In the genomic region with DNA sequence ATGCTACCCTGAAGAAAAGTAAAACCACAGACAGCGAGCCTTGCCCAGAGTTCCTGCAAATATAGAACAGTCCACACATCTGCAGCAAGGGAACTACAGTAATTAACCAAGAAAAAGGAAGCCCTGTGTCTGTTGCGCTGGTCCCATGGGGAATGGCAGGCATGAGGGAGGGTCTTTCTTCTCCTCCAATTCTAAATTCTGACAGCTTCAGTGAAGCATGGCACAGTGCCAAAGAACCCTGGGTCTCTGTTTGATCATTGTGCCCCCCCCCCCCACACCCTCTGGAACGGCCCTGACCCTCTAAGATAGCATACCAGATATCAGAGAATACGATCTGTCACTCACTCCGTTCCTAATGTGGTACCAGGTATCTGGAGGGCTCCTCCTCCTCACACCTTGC, we compare ENCODE assay signal across 18 mouse cellular contexts. TPM values are rescaled to one million over a fixed set of nuclear protein-coding genes. Genes with fewer than 3 reads are reported as not detected.
A peak's percentile ranks its signal among the peaks of the same experiment; 100 is the strongest.
DNase-seq lines count a peak whose midpoint lies in the region; ATAC-seq lines count a peak whose summit lies in the region.
"Had no signal": no experiment of that assay in that cellular context is flagged by ENCODE, and none has a peak within 500 bp of the region (broad histone marks: within the 10 kb centered on the region; RNA-seq: fewer than 3 reads in every experiment).

No protein-coding gene starts in this region.

- ATAC-seq in hindbrain, embryonic 13.5 days (ENCODE audit: low FRiP score) = no peak
- ATAC-seq in hindbrain, embryonic 11.5 days (ENCODE audit: low FRiP score) = no peak
- no peak for ATAC-seq in midbrain, embryonic 11.5 days (ENCODE audit: low FRiP score)
- ATAC-seq in midbrain, embryonic 15.5 days (replicated peaks) = no peak
- no peak for ATAC-seq in embryonic facial prominence, embryonic 13.5 days (ENCODE audit: insufficient number of reproducible peaks, insufficient read depth, low FRiP score, low TSS enrichment, low read depth)
- no peak for ATAC-seq in liver, embryonic 12.5 days
- no peak for ATAC-seq in megakaryocyte-erythroid progenitor cell, adult 5-6 weeks (replicated peaks; ENCODE audit: low FRiP score, low TSS enrichment, poor library complexity, severe bottlenecking)
- ATAC-seq: CD4-positive, CD25-positive, alpha-beta regulatory T cell, adult 4 months; Patski had no signal

- H3K4me3 ChIP-seq in hindbrain, embryonic 13.5 days = no peak overlapping the region
- no peak overlapping the region for H3K4me3 ChIP-seq in hindbrain, embryonic 11.5 days (ENCODE audit: low read depth, low read length)
- no peak overlapping the region for H3K4me3 ChIP-seq in midbrain, embryonic 11.5 days (ENCODE audit: low read depth, low read length)
- H3K4me3 ChIP-seq in midbrain, embryonic 15.5 days = no peak overlapping the region
- H3K4me3 ChIP-seq in embryonic facial prominence, embryonic 13.5 days = no peak overlapping the region
- H3K4me3 ChIP-seq in liver, embryonic 12.5 days = peak overlapping the region; percentile 90
- H3K4me3 ChIP-seq: heart, embryonic 15.5 days; myocyte had no signal

- 27% methylated on average over 5 of the region's 5 CpGs for WGBS in hindbrain, embryonic 13.5 days
- 46% methylated on average over 5 of the region's 5 CpGs for WGBS in hindbrain, embryonic 11.5 days
- 61% methylated on average over 5 of the region's 5 CpGs for WGBS in midbrain, embryonic 11.5 days
- 39% methylated on average over 5 of the region's 5 CpGs for WGBS in midbrain, embryonic 15.5 days
- WGBS in embryonic facial prominence, embryonic 13.5 days = 9% methylated on average over 5 of the region's 5 CpGs
- WGBS in liver, embryonic 12.5 days (ENCODE audit: insufficient replicate concordance) = 27% methylated on average over 5 of the region's 5 CpGs

- H3K4me1 ChIP-seq in hindbrain, embryonic 13.5 days (replicated peaks) = peaks cover 38% of the 10 kb centered on the region
- H3K4me1 ChIP-seq in hindbrain, embryonic 11.5 days (replicated peaks; ENCODE audit: control insufficient read depth, insufficient read depth, low read length) = 0 out of 2 replicates have a peak, but pooled peaks cover 5% of the 10 kb centered on the region
- peaks cover 17% of the 10 kb centered on the region for H3K4me1 ChIP-seq in midbrain, embryonic 11.5 days (ENCODE audit: control insufficient read depth, insufficient read depth, low read length)
- peaks cover 18% of the 10 kb centered on the region for H3K4me1 ChIP-seq in midbrain, embryonic 15.5 days
- peaks cover 76% of the 10 kb centered on the region for H3K4me1 ChIP-seq in embryonic facial prominence, embryonic 13.5 days
- H3K4me1 ChIP-seq in liver, embryonic 12.5 days = peaks cover 91% of the 10 kb centered on the region

- no peaks in the 10 kb centered on the region for H3K9me3 ChIP-seq in hindbrain, embryonic 13.5 days
- no peaks in the 10 kb centered on the region for H3K9me3 ChIP-seq in hindbrain, embryonic 11.5 days (ENCODE audit: control insufficient read depth, low read length)
- no peaks in the 10 kb centered on the region for H3K9me3 ChIP-seq in midbrain, embryonic 11.5 days (ENCODE audit: control insufficient read depth, low read length)
- no peaks in the 10 kb centered on the region for H3K9me3 ChIP-seq in midbrain, embryonic 15.5 days
- H3K9me3 ChIP-seq in embryonic facial prominence, embryonic 13.5 days = no peaks in the 10 kb centered on the region
- H3K9me3 ChIP-seq in liver, embryonic 12.5 days (replicated peaks) = no peaks in the 10 kb centered on the region
- H3K9me3 ChIP-seq: heart, embryonic 15.5 days had no signal

- H3K36me3 ChIP-seq in hindbrain, embryonic 13.5 days = no peaks in the 10 kb centered on the region
- H3K36me3 ChIP-seq in hindbrain, embryonic 11.5 days (ENCODE audit: control insufficient read depth, insufficient read depth, low read length) = no peaks in the 10 kb centered on the region
- no peaks in the 10 kb centered on the region for H3K36me3 ChIP-seq in midbrain, embryonic 11.5 days (ENCODE audit: control insufficient read depth, insufficient read depth, low read length)
- no peaks in the 10 kb centered on the region for H3K36me3 ChIP-seq in midbrain, embryonic 15.5 days (replicated peaks)
- no peaks in the 10 kb centered on the region for H3K36me3 ChIP-seq in embryonic facial prominence, embryonic 13.5 days
- peaks cover 67% of the 10 kb centered on the region for H3K36me3 ChIP-seq in liver, embryonic 12.5 days
- H3K36me3 ChIP-seq: heart, embryonic 15.5 days had no signal

- no peak for DNase-seq in hindbrain, embryonic 11.5 days (ENCODE audit: low spot score)
- DNase-seq in midbrain, embryonic 11.5 days (ENCODE audit: low spot score, missing footprints) = peak; percentile 80
- DNase-seq in right cerebral cortex, adult 18-20 months = no peak
- DNase-seq: adrenal gland, postnatal 25 days; cerebellum, adult 2 months had no signal

- no peak overlapping the region for H3K9ac ChIP-seq in hindbrain, embryonic 13.5 days
- H3K9ac ChIP-seq in hindbrain, embryonic 11.5 days (ENCODE audit: low read depth, low read length) = no peak overlapping the region
- H3K9ac ChIP-seq in midbrain, embryonic 11.5 days (ENCODE audit: low read length) = no peak overlapping the region
- no peak overlapping the region for H3K9ac ChIP-seq in midbrain, embryonic 15.5 days
- peak overlapping the region; percentile 11; the same call in 1 of the 2 replicates for H3K9ac ChIP-seq in embryonic facial prominence, embryonic 13.5 days
- peak overlapping the region; percentile 98 for H3K9ac ChIP-seq in liver, embryonic 12.5 days
- H3K9ac ChIP-seq: heart, embryonic 15.5 days had no signal

- peaks cover 32% of the 10 kb centered on the region for H3K27me3 ChIP-seq in hindbrain, embryonic 13.5 days
- peaks cover 13% of the 10 kb centered on the region for H3K27me3 ChIP-seq in hindbrain, embryonic 11.5 days (ENCODE audit: control insufficient read depth, insufficient read depth, low read length)
- peaks cover 15% of the 10 kb centered on the region for H3K27me3 ChIP-seq in midbrain, embryonic 11.5 days (ENCODE audit: control insufficient read depth, insufficient read depth, low read length)
- peaks cover 22% of the 10 kb centered on the region for H3K27me3 ChIP-seq in midbrain, embryonic 15.5 days (replicated peaks)
- 0 out of 2 replicates have a peak, but pooled peaks cover 3% of the 10 kb centered on the region for H3K27me3 ChIP-seq in embryonic facial prominence, embryonic 13.5 days
- H3K27me3 ChIP-seq in liver, embryonic 12.5 days (replicated peaks) = peaks cover 3% of the 10 kb centered on the region; the same call in 1 of the 2 replicates
- H3K27me3 ChIP-seq: Patski had no signal

- H3K4me2 ChIP-seq in hindbrain, embryonic 13.5 days = 0 out of 2 replicates have a peak overlapping the region, but pooled peaks have one; percentile 6
- no peak overlapping the region for H3K4me2 ChIP-seq in hindbrain, embryonic 11.5 days (replicated peaks; ENCODE audit: low read depth, low read length)
- H3K4me2 ChIP-seq in midbrain, embryonic 11.5 days = no peak overlapping the region
- no peak overlapping the region; the same call in 1 of the 2 replicates for H3K4me2 ChIP-seq in midbrain, embryonic 15.5 days
- H3K4me2 ChIP-seq in embryonic facial prominence, embryonic 13.5 days = peak overlapping the region; percentile 32
- peak overlapping the region; percentile 80 for H3K4me2 ChIP-seq in liver, embryonic 12.5 days

- no peak overlapping the region for H3K27ac ChIP-seq in hindbrain, embryonic 13.5 days
- H3K27ac ChIP-seq in hindbrain, embryonic 11.5 days (ENCODE audit: low read depth, low read length) = no peak overlapping the region
- no peak overlapping the region for H3K27ac ChIP-seq in midbrain, embryonic 11.5 days (ENCODE audit: low read depth, low read length)
- H3K27ac ChIP-seq in midbrain, embryonic 15.5 days = no peak overlapping the region
- H3K27ac ChIP-seq in embryonic facial prominence, embryonic 13.5 days = no peak overlapping the region
- H3K27ac ChIP-seq in liver, embryonic 12.5 days = peak overlapping the region; percentile 92
- H3K27ac ChIP-seq: heart, embryonic 15.5 days had no signal

RNA-seq across cellular contexts. Expression of gene Rgcc, which starts 4.6 kb away (rescaled TPM):
- polyA plus RNA-seq in hindbrain, embryonic 13.5 days (2015; fragmentation: Nextera tagmentation; extraction: Ambion mirVana) = 29.4 and 38.8 TPM in 2 replicates
- polyA plus RNA-seq in hindbrain, embryonic 11.5 days (2014; fragmentation: Nextera tagmentation; extraction: Ambion mirVana) = 33.0 and 41.9 TPM in 2 replicates
- polyA plus RNA-seq in midbrain, embryonic 11.5 days (2014; fragmentation: Nextera tagmentation; extraction: Ambion mirVana) = 13.7 and 18.7 TPM in 2 replicates
- polyA plus RNA-seq in midbrain, embryonic 15.5 days (2015; fragmentation: Nextera tagmentation; extraction: Ambion mirVana) = 21.4 and 33.6 TPM in 2 replicates
- 46.1 and 52.6 TPM in 2 replicates for polyA plus RNA-seq in embryonic facial prominence, embryonic 13.5 days (2015; fragmentation: Nextera tagmentation; extraction: Ambion mirVana)
- polyA plus RNA-seq in liver, embryonic 12.5 days (2016; fragmentation: Nextera tagmentation; extraction: Ambion mirVana) = 302 and 307 TPM in 2 replicates
- 35.8 and 39.4 TPM in 2 replicates for total RNA-seq in megakaryocyte-erythroid progenitor cell, adult 5-6 weeks (2014; fragmentation: Nextera tagmentation)
- total RNA-seq in megakaryocyte-erythroid progenitor cell, adult 5-6 weeks (2017) = 18.5 and 30.4 TPM in 2 replicates

RNA-seq across cellular contexts. Expression of gene Zfp957, which starts 49.7 kb away (rescaled TPM):
- not detected in 2 replicates for polyA plus RNA-seq in hindbrain, embryonic 13.5 days (2015; fragmentation: Nextera tagmentation; extraction: Ambion mirVana)
- not detected in 2 replicates for polyA plus RNA-seq in hindbrain, embryonic 11.5 days (2014; fragmentation: Nextera tagmentation; extraction: Ambion mirVana)
- polyA plus RNA-seq in midbrain, embryonic 11.5 days (2014; fragmentation: Nextera tagmentation; extraction: Ambion mirVana) = not detected in 2 replicates
- 0.06 TPM in 1 of 2 replicates, not detected in the other for polyA plus RNA-seq in midbrain, embryonic 15.5 days (2015; fragmentation: Nextera tagmentation; extraction: Ambion mirVana)
- not detected in 2 replicates for polyA plus RNA-seq in embryonic facial prominence, embryonic 13.5 days (2015; fragmentation: Nextera tagmentation; extraction: Ambion mirVana)
- polyA plus RNA-seq in liver, embryonic 12.5 days (2016; fragmentation: Nextera tagmentation; extraction: Ambion mirVana) = not detected in 2 replicates
- not detected in 2 replicates for total RNA-seq in megakaryocyte-erythroid progenitor cell, adult 5-6 weeks (2014; fragmentation: Nextera tagmentation)
- total RNA-seq in megakaryocyte-erythroid progenitor cell, adult 5-6 weeks (2017) = not detected in 2 replicates
- total RNA-seq: adrenal gland, postnatal 25 days; gastrocnemius, adult 18-20 months; layer of hippocampus, postnatal 14 days; liver, adult 2 months had no signal
- polyA plus RNA-seq: CD4-positive, CD25-positive, alpha-beta regulatory T cell, adult 4 months; cerebellum, adult 2 months; heart, embryonic 15.5 days; kidney, embryonic 16.5 days; liver, adult 2 months; myocyte had no signal

Comparison
In these comparisons a context has a peak if more than half of its experiments do, and no peak if none do; other contexts are left out.
1. H3K4me2 ChIP-seq: peak in hindbrain, embryonic 13.5 days (single experiment), embryonic facial prominence, embryonic 13.5 days (single experiment) and liver, embryonic 12.5 days (single experiment); none in hindbrain, embryonic 11.5 days (single experiment), midbrain, embryonic 11.5 days (single experiment) and midbrain, embryonic 15.5 days (single experiment).
2. H3K9ac ChIP-seq: peak in embryonic facial prominence, embryonic 13.5 days (single experiment) and liver, embryonic 12.5 days (single experiment); none in hindbrain, embryonic 13.5 days (single experiment), hindbrain, embryonic 11.5 days (single experiment), midbrain, embryonic 11.5 days (single experiment) and midbrain, embryonic 15.5 days (single experiment).